Mouse (Mus musculus) heart, embryonic 14.5 days (tissue): ENCODE data around the gene Tbc1d14. TPM values are rescaled to one million over a fixed set of nuclear protein-coding genes. Genes with fewer than 3 reads are reported as not detected.

Experiments used
- ATAC-seq: fragments of 200-750 bp; cut with Nextera tagmentation; 2 replicates; pipeline ENCODE4 v1.8.0; 2017; ENCODE audit warnings: low read depth, moderate TSS enrichment; ENCODE audit not compliant: insufficient number of reproducible peaks, insufficient read depth, low FRiP score
- H3K27ac ChIP-seq, 2 experiments: fragments of 200-500 bp in 1 of 2; fragments of 300-500 bp in 1 of 2; sonication (generic) in 1 of 2; replicated peaks in 1 of 2; 2 replicates each; pipeline ENCODE4 v1.5.1; 2012 to 2014; ENCODE audit warnings: low read depth in 2 of 2, low read length in 2 of 2, control low read depth in 1 of 2, mild to moderate bottlenecking in 1 of 2, mixed read lengths in 1 of 2; ENCODE audit not compliant: control insufficient read depth in 1 of 2, insufficient read depth in 1 of 2
- H3K27me3 ChIP-seq: fragments of 300-500 bp; sonication (generic); 2 replicates; pipeline ENCODE4 v1.6.1; 2014; ENCODE audit warnings: mild to moderate bottlenecking, low read length, control low read depth; ENCODE audit not compliant: control insufficient read depth, insufficient read depth
- H3K36me3 ChIP-seq: fragments of 300-500 bp; sonication (generic); 2 replicates; pipeline ENCODE4 v1.6.1; 2014; ENCODE audit warnings: mild to moderate bottlenecking, control low read depth, low read length, mixed read lengths; ENCODE audit not compliant: control insufficient read depth, insufficient read depth
- H3K4me1 ChIP-seq, 2 experiments: fragments of 200-500 bp in 1 of 2; fragments of 300-500 bp in 1 of 2; sonication (generic) in 1 of 2; 2 replicates each; pipeline ENCODE4 v1.6.1; 2012 to 2014; ENCODE audit warnings: low read length in 2 of 2, control low read depth in 1 of 2, mixed read lengths in 1 of 2; ENCODE audit not compliant: control insufficient read depth in 2 of 2, insufficient read depth in 2 of 2
- H3K4me2 ChIP-seq: fragments of 300-500 bp; sonication (generic); 2 replicates; pipeline ENCODE4 v1.6.1; 2014; ENCODE audit warnings: mild to moderate bottlenecking, low read length
- H3K4me3 ChIP-seq, 2 experiments: fragments of 200-500 bp in 1 of 2; fragments of 300-500 bp in 1 of 2; sonication (generic) in 1 of 2; 2 replicates each; pipeline ENCODE4 v1.5.1; 2012 to 2014; ENCODE audit warnings: low read length in 2 of 2, mild to moderate bottlenecking in 2 of 2, control low read depth in 1 of 2, low read depth in 1 of 2, moderate library complexity in 1 of 2; ENCODE audit not compliant: control insufficient read depth in 1 of 2, insufficient read depth in 1 of 2
- H3K9ac ChIP-seq: fragments of 300-500 bp; sonication (generic); 2 replicates; pipeline ENCODE4 v1.6.1; 2014; ENCODE audit warnings: mild to moderate bottlenecking, low read length
- H3K9me3 ChIP-seq: fragments of 300-500 bp; sonication (generic); 2 replicates; pipeline ENCODE4 v1.6.1; 2016; ENCODE audit warnings: low read length, control low read depth; ENCODE audit not compliant: control insufficient read depth
- whole genome bisulfite sequencing: fragments of 180-500 bp; shearing (Covaris S2); extraction: QIAGEN DNeasy Blood & Tissue Kit; methylation state at CpG from one replicate; pipeline ENCODE4 v1.1.7; 2014; 5-methylcytosine and 5-hydroxymethylcytosine counted together
- polyA plus RNA-seq: library from polyadenylated mRNA; unstranded; fragments of >200 nt; fragmentation: Nextera tagmentation; extraction: Ambion mirVana; gene quantifications from 2 replicates; pipeline ENCODE4 v1.2.1, GENCODE M21; 2014

Gene Tbc1d14
- polyA plus RNA-seq, 1 experiment from 2014 or later, result 18.6 TPM

- H3K4me2 ChIP-seq, result no peak overlapping the region
- no peak overlapping the region for H3K27ac ChIP-seq
- H3K4me3 ChIP-seq, result no peak overlapping the region
- no peaks in the 10 kb centered on the region for H3K27me3 ChIP-seq
- peaks cover 97% of the 10 kb centered on the region for H3K36me3 ChIP-seq
- H3K4me1 ChIP-seq, result peaks cover 0 to 4% of the 10 kb centered on the region in 2 experiments; a peak in 2 of 4 replicates
- no peaks in the 10 kb centered on the region for H3K9me3 ChIP-seq
- ATAC-seq, result no peak
- WGBS, result 93% methylated on average over 4 of the region's 4 CpGs
- H3K9ac ChIP-seq, result no peak overlapping the region
Observed at GRCm38 (mm10) chr5:36614124-36614523, 21.0 kb upstream of the Tbc1d14 start.

GRCm38 (mm10) chr5:36608939-36609499 is 15.9 kb upstream of the Tbc1d14 start:
- Histone ChIP-seq H3K4me1 (no peaks in the 10 kb centered on the region), H3K4me3 (no peak overlapping the region), H3K9ac (no peak overlapping the region), H3K9me3 (no peaks in the 10 kb centered on the region), H3K27ac (no peak overlapping the region), H3K36me3 (peaks cover 94% of the 10 kb centered on the region), H3K27me3 (no peaks in the 10 kb centered on the region), H3K4me2 (no peak overlapping the region)
- WGBS, result 86% methylated on average over 2 of the region's 2 CpGs
- ATAC-seq, result no peak

- Histone ChIP-seq H3K4me1 (no peaks in the 10 kb centered on the region), H3K4me3 (no peak overlapping the region), H3K36me3 (peaks cover 92% of the 10 kb centered on the region), H3K27ac (no peak overlapping the region), H3K9me3 (no peaks in the 10 kb centered on the region), H3K4me2 (no peak overlapping the region), H3K27me3 (no peaks in the 10 kb centered on the region), H3K9ac (no peak overlapping the region)
- ATAC-seq, result no peak
- 76% methylated on average over 5 of the region's 5 CpGs for WGBS
Observed at GRCm38 (mm10) chr5:36603031-36603430, 10.0 kb upstream of the Tbc1d14 start.

- Histone ChIP-seq H3K4me3 (no peak overlapping the region), H3K27me3 (no peaks in the 10 kb centered on the region), H3K27ac (no peak overlapping the region), H3K9me3 (no peaks in the 10 kb centered on the region), H3K36me3 (peaks cover 84% of the 10 kb centered on the region), H3K9ac (no peak overlapping the region), H3K4me2 (no peak overlapping the region), H3K4me1 (no peaks in the 10 kb centered on the region)
- no peak for ATAC-seq
- WGBS, result 52% methylated on average over 9 of the region's 9 CpGs
Observed at GRCm38 (mm10) chr5:36602028-36602427, 9.0 kb upstream of the Tbc1d14 start.

- Histone ChIP-seq H3K4me2 (no peak overlapping the region), H3K36me3 (peaks cover 79% of the 10 kb centered on the region), H3K4me3 (no peak overlapping the region), H3K27me3 (no peaks in the 10 kb centered on the region), H3K9me3 (no peaks in the 10 kb centered on the region), H3K27ac (no peak overlapping the region), H3K9ac (no peak overlapping the region), H3K4me1 (no peaks in the 10 kb centered on the region)
- ATAC-seq, result no peak
- WGBS, result 82% methylated on average over 7 of the region's 7 CpGs
Observed at GRCm38 (mm10) chr5:36601492-36601891, 8.4 kb upstream of the Tbc1d14 start.

GRCm38 (mm10) chr5:36598883-36599282 is 5.8 kb upstream of the Tbc1d14 start:
- WGBS, result 91% methylated on average over 1 of the region's 1 CpGs
- no peak overlapping the region for H3K4me2 ChIP-seq
- no peaks in the 10 kb centered on the region for H3K27me3 ChIP-seq
- H3K9me3 ChIP-seq, result no peaks in the 10 kb centered on the region
- no peak for ATAC-seq
- H3K4me3 ChIP-seq, result no peak overlapping the region
- peaks cover 52% of the 10 kb centered on the region for H3K36me3 ChIP-seq
- no peak overlapping the region for H3K27ac ChIP-seq
- no peaks in the 10 kb centered on the region for H3K4me1 ChIP-seq
- H3K9ac ChIP-seq, result no peak overlapping the region

GRCm38 (mm10) chr5:36597653-36598052 is 4.6 kb upstream of the Tbc1d14 start:
- Histone ChIP-seq H3K9ac (no peak overlapping the region), H3K9me3 (no peaks in the 10 kb centered on the region), H3K36me3 (peaks cover 40% of the 10 kb centered on the region), H3K27ac (no peak overlapping the region), H3K27me3 (no peaks in the 10 kb centered on the region), H3K4me1 (no peaks in the 10 kb centered on the region), H3K4me2 (no peak overlapping the region), H3K4me3 (no peak overlapping the region)
- 24% methylated on average over 4 of the region's 4 CpGs for WGBS
- no peak for ATAC-seq

GRCm38 (mm10) chr5:36596225-36596624 is 3.1 kb upstream of the Tbc1d14 start:
- WGBS, result 70% methylated on average over 5 of the region's 5 CpGs
- no peaks in the 10 kb centered on the region for H3K4me1 ChIP-seq

More at GRCm38 (mm10) chr5:36596225-36596624, 3.1 kb upstream of the Tbc1d14 start:
- no peaks in the 10 kb centered on the region for H3K27me3 ChIP-seq
- H3K9me3 ChIP-seq, result no peaks in the 10 kb centered on the region
- no peak overlapping the region for H3K9ac ChIP-seq
- ATAC-seq, result no peak
- H3K27ac ChIP-seq, result no peak overlapping the region
- H3K36me3 ChIP-seq, result peaks cover 26% of the 10 kb centered on the region
- no peak overlapping the region for H3K4me3 ChIP-seq
- no peak overlapping the region for H3K4me2 ChIP-seq
